Mouse (Mus musculus) cortical plate, adult 2 months (tissue): ENCODE measurements at regions not wholly inside any gene's neighbourhood (a gene's known extent, or its start where the extent isn't known, plus 50 kb on each side); places are given as distances from the start of the nearest gene placed in this dataset.

Experiments
- H3K27ac ChIP-seq: fragments of 200-500 bp; 2 replicates; pipeline ENCODE4 v1.5.1; 2012; ENCODE audit warnings: low read length, control low read depth, inconsistent platforms; ENCODE audit not compliant: insufficient read depth
- H3K4me1 ChIP-seq: fragments of 200-500 bp; 2 replicates; pipeline ENCODE4 v1.6.1; 2011; ENCODE audit warnings: low read length; ENCODE audit not compliant: control insufficient read depth, insufficient read depth
- H3K4me3 ChIP-seq: fragments of 200-500 bp; 2 replicates; pipeline ENCODE4 v1.5.1; 2011; ENCODE audit warnings: mild to moderate bottlenecking, low read length, control low read depth; ENCODE audit not compliant: insufficient read depth
- CTCF ChIP-seq: fragments of 200-500 bp; IDR thresholded peaks from 2 replicates; pipeline ENCODE4 v1.5.1; 2011; ENCODE audit warnings: mild to moderate bottlenecking, control low read depth, low read length; ENCODE audit not compliant: insufficient read depth; ENCODE audit errors: extremely low read depth
- POLR2A ChIP-seq: fragments of 200-500 bp; IDR thresholded peaks from 2 replicates; pipeline ENCODE4 v1.6.1; 2011; ENCODE audit warnings: mild to moderate bottlenecking, low read length, control low read depth; ENCODE audit not compliant: insufficient read depth; ENCODE audit errors: extremely low read depth

GRCm38 (mm10) chr4:153542631-153543031 lies 60.0 kb upstream of the Ajap1 start:
- no peak for TF ChIP-seq POLR2A
- TF ChIP-seq CTCF: no peak
- Histone ChIP-seq H3K4me3 (no peak overlapping the region), H3K4me1 (peaks cover 3% of the 10 kb centered on the region), H3K27ac (no peak overlapping the region)

- Histone ChIP-seq H3K27ac (no peak overlapping the region), H3K4me3 (no peak overlapping the region), H3K4me1 (peaks cover 7% of the 10 kb centered on the region)
- TF ChIP-seq CTCF: no peak
- TF ChIP-seq POLR2A: no peak
These were observed 61.5 kb upstream of the Ajap1 start for GRCm38 (mm10) chr4:153543900-153544648.

- Histone ChIP-seq H3K27ac (no peak overlapping the region), H3K4me1 (peaks cover 7% of the 10 kb centered on the region), H3K4me3 (no peak overlapping the region)
- no peak for TF ChIP-seq CTCF
- TF ChIP-seq POLR2A: no peak
These were observed 64.1 kb upstream of the Ajap1 start for GRCm38 (mm10) chr4:153546709-153547108.

GRCm38 (mm10) chr4:153547111-153547510 lies 64.5 kb upstream of the Ajap1 start:
- Histone ChIP-seq H3K4me3 (no peak overlapping the region), H3K27ac (no peak overlapping the region), H3K4me1 (peaks cover 7% of the 10 kb centered on the region)
- no peak for TF ChIP-seq POLR2A
- TF ChIP-seq CTCF: no peak

- TF ChIP-seq CTCF: no peak
- TF ChIP-seq POLR2A: no peak
- H3K4me1 ChIP-seq: peaks cover 7% of the 10 kb centered on the region
- H3K4me3 ChIP-seq: no peak overlapping the region
- H3K27ac ChIP-seq: no peak overlapping the region
These were observed 65.3 kb upstream of the Ajap1 start for GRCm38 (mm10) chr4:153547871-153548270.

- no peak overlapping the region for H3K27ac ChIP-seq
- H3K4me1 ChIP-seq: peaks cover 7% of the 10 kb centered on the region
- no peak overlapping the region for H3K4me3 ChIP-seq
- TF ChIP-seq POLR2A: no peak
- TF ChIP-seq CTCF: no peak
These were observed 68.7 kb upstream of the Ajap1 start for GRCm38 (mm10) chr4:153551291-153551690.

GRCm38 (mm10) chr4:153552483-153552882 lies 69.9 kb upstream of the Ajap1 start:
- no peak overlapping the region for H3K4me3 ChIP-seq
- H3K27ac ChIP-seq: no peak overlapping the region
- H3K4me1 ChIP-seq: peaks cover 6% of the 10 kb centered on the region
- TF ChIP-seq CTCF (no peak), POLR2A (no peak)

- no peak overlapping the region for H3K27ac ChIP-seq
- TF ChIP-seq POLR2A (no peak), CTCF (no peak)
These were observed 75.4 kb upstream of the Ajap1 start for GRCm38 (mm10) chr4:153557812-153558608.

GRCm38 (mm10) chr4:153559568-153559967 lies 77.0 kb upstream of the Ajap1 start:
- Histone ChIP-seq H3K4me1 (peaks cover 2% of the 10 kb centered on the region; the same call in 1 of the 2 replicates), H3K4me3 (no peak overlapping the region), H3K27ac (no peak overlapping the region)
- TF ChIP-seq CTCF (no peak), POLR2A (no peak)

More at GRCm38 (mm10) chr4:153557812-153558608, 75.4 kb upstream of the Ajap1 start:
- Histone ChIP-seq H3K4me1 (peaks cover 2% of the 10 kb centered on the region; the same call in 1 of the 2 replicates), H3K4me3 (no peak overlapping the region)

GRCm38 (mm10) chr4:153560193-153560592 lies 77.6 kb upstream of the Ajap1 start:
- TF ChIP-seq POLR2A: no peak
- TF ChIP-seq CTCF: no peak
- no peak overlapping the region for H3K27ac ChIP-seq
- H3K4me3 ChIP-seq: no peak overlapping the region
- peaks cover 2% of the 10 kb centered on the region; the same call in 1 of the 2 replicates for H3K4me1 ChIP-seq
